In genomic region chr11:97463991-97464390, GRCm38 (mm10) we compare ENCODE assay signal across 20 mouse cellular contexts. TPM values are rescaled to one million over a fixed set of nuclear protein-coding genes. Genes with fewer than 3 reads are reported as not detected.
"Had no signal": no experiment of that assay in that cellular context is flagged by ENCODE, and none has a peak within 500 bp of the region (broad histone marks: within the 10 kb centered on the region; RNA-seq: fewer than 3 reads in every experiment).

No protein-coding gene starts in this region.

- H3K4me1 ChIP-seq: neural tube, embryonic 13.5 days; stomach, embryonic 15.5 days had no signal

- H3K9me3 ChIP-seq: limb, embryonic 10.5 days; liver, embryonic 15.5 days; midbrain, embryonic 10.5 days; neural tube, embryonic 13.5 days; stomach, embryonic 15.5 days had no signal

- H3K4me3 ChIP-seq: left cerebral cortex, adult 2 months; limb, embryonic 10.5 days; liver, embryonic 15.5 days; neural tube, embryonic 13.5 days; stomach, embryonic 15.5 days had no signal

- H3K27me3 ChIP-seq: liver, embryonic 15.5 days; stomach, embryonic 15.5 days had no signal

- H3K4me2 ChIP-seq: liver, embryonic 11.5 days; liver, embryonic 15.5 days; neural tube, embryonic 13.5 days; stomach, embryonic 15.5 days had no signal

- H3K27ac ChIP-seq: left cerebral cortex, adult 2 months; liver, embryonic 15.5 days; midbrain, embryonic 10.5 days; neural tube, embryonic 13.5 days; stomach, embryonic 15.5 days had no signal

- DNase-seq: kidney, postnatal 10 days; kidney, postnatal 4 days; lung, adult 2 months; lung, postnatal 10 days; lung, postnatal 4 days; midbrain, embryonic 14.5 days; retina, postnatal 1 day; right cerebral cortex, postnatal 4 days; thymus, adult 2 months; thymus, postnatal 25 days had no signal

- H3K9ac ChIP-seq: liver, embryonic 15.5 days; neural tube, embryonic 13.5 days; stomach, embryonic 15.5 days had no signal

RNA-seq across cellular contexts. Expression of gene 4933428G20Rik, which starts 36.1 kb away (rescaled TPM):
- total RNA-seq: left cerebral cortex, adult 2 months; megakaryocyte, adult 5-6 weeks had no signal
- polyA plus RNA-seq: midbrain, embryonic 14.5 days; spleen, adult 2 months; thymus, adult 2 months; urinary bladder, adult 2 months had no signal
